Mouse (Mus musculus) stomach, postnatal 0 days (tissue): ENCODE results near the gene Hcls1. TPM values are rescaled to one million over a fixed set of nuclear protein-coding genes. Genes with fewer than 3 reads are reported as not detected.

Source experiments
- ATAC-seq: fragments of 200-750 bp; cut with Nextera tagmentation; 2 replicates; pipeline ENCODE4 v1.8.0; 2017; ENCODE audit not compliant: low FRiP score, low TSS enrichment
- DNase-seq: peaks from one replicate; pipeline ENCODE4 v3.0.0-alpha.2; 2016; ENCODE audit warnings: low spot score
- H3K27ac ChIP-seq: fragments of 300-500 bp; sonication (generic); replicated peaks from 2 replicates; pipeline ENCODE4 v1.5.1; 2014; ENCODE audit warnings: mild to moderate bottlenecking, control low read depth
- H3K27me3 ChIP-seq: fragments of 300-500 bp; sonication (generic); 2 replicates; pipeline ENCODE4 v1.6.1; 2014; ENCODE audit warnings: low read length; ENCODE audit not compliant: control insufficient read depth, insufficient read depth
- H3K36me3 ChIP-seq: fragments of 300-500 bp; sonication (generic); 2 replicates; pipeline ENCODE4 v1.6.1; 2014; ENCODE audit warnings: low read length, mixed read lengths; ENCODE audit not compliant: control insufficient read depth, insufficient read depth
- H3K4me1 ChIP-seq: fragments of 300-500 bp; sonication (generic); replicated peaks from 2 replicates; pipeline ENCODE4 v1.6.1; 2014; ENCODE audit warnings: antibody characterized with exemption; ENCODE audit not compliant: control insufficient read depth, insufficient read depth
- H3K4me2 ChIP-seq: fragments of 300-500 bp; sonication (generic); replicated peaks from 2 replicates; pipeline ENCODE4 v1.6.1; 2014; ENCODE audit warnings: low read depth, mild to moderate bottlenecking, control low read depth, moderate library complexity
- H3K4me3 ChIP-seq: fragments of 300-500 bp; sonication (generic); 2 replicates; pipeline ENCODE4 v1.5.1; 2014; ENCODE audit warnings: low read depth, low read length, control low read depth
- H3K9ac ChIP-seq: fragments of 300-500 bp; sonication (generic); 2 replicates; pipeline ENCODE4 v1.6.1; 2014; ENCODE audit warnings: mild to moderate bottlenecking, low read length, control low read depth, mixed read lengths
- H3K9me3 ChIP-seq: fragments of 300-500 bp; sonication (generic); 2 replicates; pipeline ENCODE4 v1.6.1; 2016; ENCODE audit warnings: low read length; ENCODE audit not compliant: control insufficient read depth
- CTCF ChIP-seq: IDR thresholded peaks from 2 replicates; pipeline ENCODE4 v1.5.1; 2016; ENCODE audit warnings: antibody characterized with exemption, low read depth, mild to moderate bottlenecking, moderate library complexity
- EP300 ChIP-seq: optimal IDR thresholded peaks from 2 replicates; pipeline ENCODE3; 2016; ENCODE audit warnings: antibody characterized with exemption
- WGBS: fragments of 180-500 bp; shearing (Covaris S2); extraction: QIAGEN DNeasy Blood & Tissue Kit; methylation state at CpG from one replicate; pipeline ENCODE4 v1.1.7; 2014; 5-methylcytosine and 5-hydroxymethylcytosine counted together
- polyA plus RNA-seq: library from polyadenylated mRNA; unstranded; fragments of >200 nt; fragmentation: Nextera tagmentation; extraction: Ambion mirVana; gene quantifications from 2 replicates; pipeline ENCODE4 v1.2.1, GENCODE M21; 2015

The Hcls1 gene
- polyA plus RNA-seq, 1 experiment from 2014 or later: 3.7 TPM

DNA sequence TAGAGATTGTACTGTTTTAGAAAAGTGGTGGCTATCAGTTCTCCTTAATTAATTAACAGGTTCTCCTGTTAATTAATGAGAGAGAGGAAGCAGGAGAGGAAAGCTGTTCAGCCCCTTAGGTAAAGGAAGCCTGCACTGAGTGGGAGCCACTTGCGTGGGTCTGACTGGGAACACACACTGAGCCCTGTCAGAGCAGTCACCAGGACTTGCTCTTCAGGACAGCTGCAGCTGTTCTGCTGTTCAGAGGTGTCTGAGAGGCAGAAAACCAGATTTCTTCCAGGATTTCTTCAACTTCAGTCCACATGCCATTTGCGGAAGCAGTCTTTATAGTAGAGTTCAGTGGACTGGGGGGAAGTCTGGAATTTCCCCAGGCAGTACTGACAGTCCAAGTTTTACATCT is 52.6 kb downstream of the Hcls1 start:
- H3K9ac ChIP-seq: no peak overlapping the region
- H3K9me3 ChIP-seq: no peaks in the 10 kb centered on the region
- TF ChIP-seq EP300 (no peak), CTCF (no peak)
- no peak overlapping the region for H3K4me2 ChIP-seq
- no peak overlapping the region for H3K27ac ChIP-seq
- ATAC-seq (no peak), DNase-seq (no peak)
- H3K27me3 ChIP-seq: no peaks in the 10 kb centered on the region
- 87% methylated on average over 2 of the region's 2 CpGs for WGBS
- H3K4me3 ChIP-seq: no peak overlapping the region
- H3K36me3 ChIP-seq: no peaks in the 10 kb centered on the region
- H3K4me1 ChIP-seq: no peaks in the 10 kb centered on the region

DNA sequence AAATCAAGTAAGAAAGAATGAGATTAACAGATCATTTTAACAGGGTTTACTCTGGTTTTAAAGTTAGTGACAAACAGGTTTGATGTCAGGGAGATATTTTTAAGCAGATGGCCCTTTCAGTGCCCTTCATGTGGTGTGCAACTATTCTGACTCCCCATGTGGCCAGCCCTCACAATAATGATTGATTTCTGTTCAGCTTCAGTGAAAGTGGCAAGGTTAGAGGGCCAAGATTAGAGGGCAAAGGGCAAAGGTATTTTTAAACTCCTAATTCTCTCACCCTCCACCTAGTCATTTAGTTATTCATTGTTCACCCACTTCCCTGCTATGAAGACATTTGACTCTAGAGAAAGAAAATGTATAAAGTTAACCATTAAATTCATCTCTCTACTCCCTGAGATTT is 53.3 kb downstream of the Hcls1 start:
- H3K27ac ChIP-seq: no peak overlapping the region
- no peaks in the 10 kb centered on the region for H3K9me3 ChIP-seq
- TF ChIP-seq EP300 (no peak), CTCF (no peak)
- no peak overlapping the region for H3K9ac ChIP-seq
- H3K4me3 ChIP-seq: no peak overlapping the region
- H3K27me3 ChIP-seq: no peaks in the 10 kb centered on the region
- ATAC-seq (no peak), DNase-seq (no peak)
- H3K4me1 ChIP-seq: no peaks in the 10 kb centered on the region
- H3K36me3 ChIP-seq: no peaks in the 10 kb centered on the region
- H3K4me2 ChIP-seq: no peak overlapping the region

DNA sequence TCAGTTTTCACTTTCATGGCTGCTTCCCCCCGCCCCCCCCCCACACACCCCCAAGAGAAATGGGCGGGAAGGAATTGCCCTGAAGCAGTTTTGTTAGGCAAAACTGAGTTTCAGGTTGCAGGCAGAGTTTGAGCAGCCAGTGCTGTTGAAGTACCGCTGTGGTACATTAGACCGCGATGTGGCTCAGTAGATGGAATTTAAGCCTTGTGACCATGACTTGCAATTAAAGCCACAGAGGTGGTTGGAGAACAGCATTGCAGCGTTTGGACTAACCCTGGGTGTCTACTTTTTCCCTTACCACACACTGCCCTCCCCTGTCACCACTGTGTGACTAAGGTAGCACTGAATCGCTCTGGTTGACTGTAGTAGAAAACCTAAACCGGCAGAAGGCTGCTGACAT is 54.7 kb downstream of the Hcls1 start:
- no peak overlapping the region for H3K27ac ChIP-seq
- H3K4me1 ChIP-seq: no peaks in the 10 kb centered on the region
- H3K4me2 ChIP-seq: no peak overlapping the region
- ATAC-seq: no peak
- no peak overlapping the region for H3K4me3 ChIP-seq
- WGBS: 75% methylated on average over 8 of the region's 8 CpGs
- H3K36me3 ChIP-seq: no peaks in the 10 kb centered on the region
- H3K9me3 ChIP-seq: no peaks in the 10 kb centered on the region
- H3K27me3 ChIP-seq: no peaks in the 10 kb centered on the region
- TF ChIP-seq CTCF: no peak
- no peak for TF ChIP-seq EP300
- H3K9ac ChIP-seq: no peak overlapping the region
- no peak for DNase-seq

DNA sequence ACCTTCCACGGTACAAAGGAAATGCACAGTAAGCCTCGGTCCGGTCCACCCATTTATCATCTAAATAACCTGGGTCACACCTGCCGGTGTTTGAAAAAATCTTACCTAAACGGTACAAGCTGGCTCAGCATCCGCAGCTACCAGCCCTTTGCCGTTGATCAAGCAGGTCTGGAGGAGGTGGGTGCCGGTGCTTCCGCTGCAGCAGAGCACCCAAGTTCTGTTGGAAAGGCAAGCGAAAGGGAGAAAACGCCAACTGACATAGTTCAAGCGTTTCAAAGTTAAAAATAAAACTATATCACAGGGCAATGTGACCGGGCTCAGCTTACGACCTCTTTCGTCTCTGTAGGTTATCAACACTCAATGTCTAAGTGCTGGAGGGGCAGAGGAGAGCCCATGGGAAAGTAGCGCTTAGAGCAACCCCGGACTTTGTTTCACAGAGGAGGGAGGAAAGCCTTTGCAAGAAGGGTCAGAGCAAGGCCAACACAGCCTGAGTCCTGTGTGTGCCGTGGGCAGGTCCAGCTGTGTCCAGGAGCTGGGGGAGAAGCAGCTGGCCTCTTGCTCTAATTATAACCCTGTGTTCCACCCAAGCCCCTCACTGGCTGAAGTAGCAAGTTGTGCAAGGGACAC is 55.3 kb downstream of the Hcls1 start, which contains the start of gene Fbxo40:
Gene Fbxo40 (minus strand): TSS at position 469 of the 627 bp plus-strand sequence.
- Histone ChIP-seq H3K9ac (no peak within 1 kb of the TSS), H3K4me2 (no peak within 1 kb of the TSS), H3K36me3 (no peaks in the 10 kb centered on the region), H3K4me3 (no peak within 1 kb of the TSS), H3K4me1 (no peaks in the 10 kb centered on the region), H3K27me3 (no peaks in the 10 kb centered on the region), H3K9me3 (no peaks in the 10 kb centered on the region), H3K27ac (no peak within 1 kb of the TSS)
- no peak for DNase-seq
- no peak for TF ChIP-seq CTCF
- TF ChIP-seq EP300: no peak
- WGBS: 49% methylated on average over 18 of the region's 18 CpGs
- no peak for ATAC-seq

DNA sequence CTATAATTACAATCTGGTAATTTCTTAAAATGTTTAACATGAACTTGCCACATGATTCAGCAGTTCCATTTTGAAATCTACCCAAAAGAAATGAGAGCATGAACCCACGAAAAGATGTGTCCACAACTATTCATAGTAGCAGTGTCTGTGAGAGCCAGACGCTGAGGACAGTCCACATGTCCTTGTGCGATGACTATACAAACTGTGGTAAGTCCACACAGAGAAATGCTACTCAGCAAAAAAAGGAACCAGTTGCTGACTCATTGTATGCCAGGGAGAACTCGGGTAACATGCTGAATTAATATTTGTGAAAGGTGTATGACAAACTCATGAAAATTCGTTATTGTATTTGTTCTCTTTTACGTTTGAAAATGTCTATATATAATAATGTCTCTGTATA is 62.9 kb downstream of the Hcls1 start:
- ATAC-seq: no peak
- Histone ChIP-seq H3K4me2 (no peak overlapping the region), H3K9ac (no peak overlapping the region), H3K36me3 (no peaks in the 10 kb centered on the region), H3K27me3 (no peaks in the 10 kb centered on the region), H3K27ac (no peak overlapping the region), H3K4me3 (no peak overlapping the region), H3K9me3 (no peaks in the 10 kb centered on the region), H3K4me1 (no peaks in the 10 kb centered on the region)
- TF ChIP-seq CTCF: no peak
- TF ChIP-seq EP300: no peak
- WGBS: 65% methylated on average over 6 of the region's 6 CpGs
- no peak for DNase-seq

DNA sequence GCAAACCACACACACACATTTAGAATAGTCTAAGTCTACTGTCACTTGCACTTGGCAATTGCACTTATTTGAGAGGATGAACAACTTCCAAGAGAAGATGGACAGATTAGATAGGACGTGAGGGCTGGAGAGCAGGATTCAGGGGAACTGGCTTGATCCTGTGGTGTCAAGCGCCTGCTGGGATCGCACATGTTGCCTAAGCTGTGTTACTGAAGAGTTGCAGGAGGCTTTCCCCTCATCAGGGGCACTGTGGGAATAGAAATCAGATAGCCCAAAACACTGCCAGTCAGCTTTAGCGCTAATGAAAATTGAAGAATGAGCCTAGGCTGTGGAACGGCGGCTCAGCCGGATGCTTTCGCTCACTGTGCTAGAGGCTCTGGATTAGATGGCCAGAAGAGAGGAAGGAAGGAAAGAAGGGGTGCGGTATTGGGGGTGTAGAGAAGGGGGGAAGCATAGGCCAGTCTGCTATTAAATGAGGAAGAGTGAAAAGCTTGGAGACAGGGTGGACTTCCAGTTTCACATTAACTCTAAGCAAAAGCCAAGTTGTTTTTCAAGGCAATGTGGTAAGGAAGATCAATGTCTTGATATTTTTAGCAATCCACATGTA is 64.7 kb downstream of the Hcls1 start:
- Histone ChIP-seq H3K27ac (no peak overlapping the region), H3K4me1 (no peaks in the 10 kb centered on the region), H3K4me2 (no peak overlapping the region), H3K9me3 (no peaks in the 10 kb centered on the region), H3K9ac (no peak overlapping the region), H3K27me3 (no peaks in the 10 kb centered on the region), H3K4me3 (no peak overlapping the region), H3K36me3 (no peaks in the 10 kb centered on the region)
- WGBS: 75% methylated on average over 9 of the region's 9 CpGs
- TF ChIP-seq EP300 (no peak), CTCF (no peak)
- ATAC-seq: no peak
- no peak for DNase-seq
